Mouse (Mus musculus): ENCODE results near the gene Zfp296.
"Not testable (repeated sequence)": the region's sequence is repeated elsewhere in the genome, so short reads cannot be mapped to it uniquely, and the experiment has no call there.

Gene Zfp296

DNA sequence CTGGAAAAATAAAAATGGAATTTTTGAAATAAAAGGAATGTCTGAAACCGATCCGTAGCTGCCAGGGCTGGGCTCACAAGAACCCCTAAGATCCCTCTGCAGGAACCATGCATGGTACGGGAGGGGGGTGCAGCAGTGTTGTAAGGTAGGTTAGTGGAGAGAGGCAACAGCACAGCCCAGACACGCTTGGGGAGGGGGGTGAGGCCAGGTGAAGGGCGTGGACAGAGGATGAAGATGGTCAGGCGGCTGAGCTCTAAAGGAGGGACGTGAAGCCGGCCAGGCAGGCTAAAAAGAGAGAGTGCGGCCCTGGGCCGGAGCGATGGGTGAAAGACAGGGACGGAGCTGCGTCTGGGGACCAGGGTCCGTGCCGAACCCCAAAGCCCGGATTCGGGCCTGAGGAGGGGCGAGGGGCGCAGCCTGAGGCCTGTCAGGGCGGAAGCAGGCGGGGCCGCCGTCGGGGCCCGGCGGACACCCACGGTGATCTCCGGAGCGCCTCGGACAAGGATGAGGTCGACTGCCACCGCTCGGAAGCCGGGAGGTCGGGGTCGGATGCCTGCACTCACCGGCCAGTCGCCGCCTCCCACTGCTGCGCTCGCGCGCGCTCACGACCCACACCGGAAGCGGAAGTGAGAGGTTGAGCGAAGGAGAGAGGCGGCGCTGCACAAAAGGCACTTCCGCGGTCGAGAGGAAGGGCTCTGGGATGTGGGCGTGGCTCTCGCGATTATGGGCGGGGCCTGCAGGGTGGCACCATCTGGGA is 26.9 kb downstream of the Zfp296 start, which contains the start of gene Clasrp:
Gene Clasrp (minus strand): TSS at position 638 of the 757 bp plus-strand sequence.
- DNase-seq (ENCODE audit: extremely low read depth, low read depth, low spot score), result no peak

DNA sequence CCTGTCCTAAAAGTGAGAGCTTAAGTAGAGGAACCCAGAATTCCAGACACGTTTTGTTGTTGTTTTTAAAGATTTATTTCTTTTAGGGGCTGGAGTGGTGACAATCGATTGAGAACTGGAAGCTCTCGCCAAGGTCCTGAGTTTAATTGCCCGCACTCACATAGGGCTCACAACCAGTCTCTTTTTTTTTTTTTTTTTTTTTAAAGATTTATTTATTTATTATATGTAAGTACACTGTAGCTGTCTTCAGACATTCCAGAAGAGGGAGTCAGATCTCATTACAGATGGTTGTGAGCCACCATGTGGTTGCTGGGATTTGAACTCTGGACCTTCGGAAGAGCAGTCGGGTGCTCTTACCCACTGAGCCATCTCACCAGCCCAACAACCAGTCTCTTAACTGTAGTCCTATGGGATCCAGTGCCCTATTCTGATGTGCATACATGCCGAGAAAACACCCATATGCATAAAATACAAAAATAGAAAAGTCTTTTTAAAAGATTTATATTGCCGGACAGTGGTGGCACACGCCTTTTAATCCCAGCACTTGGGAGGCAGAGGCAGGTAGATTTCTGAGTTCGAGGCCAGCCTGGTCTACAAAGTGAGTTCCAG is 27.6 kb downstream of the Zfp296 start:
- not testable (repeated sequence) for DNase-seq (ENCODE audit: extremely low read depth, low read depth, low spot score)

GRCm38 (mm10) chr7:19607291-19607690 is 30.2 kb downstream of the Zfp296 start:
- DNase-seq (ENCODE audit: extremely low read depth, low read depth, low spot score), result no peak

DNA sequence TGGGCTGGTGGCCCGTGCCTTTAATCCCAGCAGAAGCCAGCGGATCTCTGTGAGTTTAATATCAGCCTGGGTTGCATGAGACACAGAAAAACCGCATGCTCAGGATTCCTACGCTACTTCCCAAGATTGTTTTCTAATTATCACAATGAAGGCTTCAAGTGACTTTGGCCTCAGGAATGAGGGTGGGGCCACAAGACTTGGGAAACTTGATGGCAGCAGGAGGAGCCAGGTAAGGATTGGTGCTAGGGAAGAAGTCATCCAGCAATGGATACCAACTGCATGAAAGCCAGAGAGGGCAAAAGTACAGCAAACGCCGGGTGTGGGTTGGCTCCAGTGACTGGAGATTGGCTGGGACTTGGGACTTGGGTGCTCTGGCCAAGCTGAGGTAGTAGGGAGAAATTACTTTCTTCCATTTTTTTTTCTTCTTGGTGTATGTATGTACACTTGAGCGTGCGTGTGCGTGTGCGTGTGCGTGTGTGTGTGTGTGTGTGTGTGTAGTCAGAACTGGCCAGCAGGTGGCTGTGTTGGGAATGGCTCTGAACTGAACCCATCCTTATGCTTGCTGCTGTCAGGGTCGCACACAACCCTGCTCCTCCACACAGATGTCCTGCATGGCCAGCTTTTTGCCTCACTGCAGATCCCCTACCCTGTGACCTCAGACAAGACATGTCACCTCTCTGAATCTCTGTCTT is 32.7 kb downstream of the Zfp296 start:
- no peak for DNase-seq (ENCODE audit: extremely low read depth, low read depth, low spot score)

- no peak for DNase-seq (ENCODE audit: extremely low read depth, low read depth, low spot score)
Measured at GRCm38 (mm10) chr7:19610969-19611368, 33.9 kb downstream of the Zfp296 start.

DNA sequence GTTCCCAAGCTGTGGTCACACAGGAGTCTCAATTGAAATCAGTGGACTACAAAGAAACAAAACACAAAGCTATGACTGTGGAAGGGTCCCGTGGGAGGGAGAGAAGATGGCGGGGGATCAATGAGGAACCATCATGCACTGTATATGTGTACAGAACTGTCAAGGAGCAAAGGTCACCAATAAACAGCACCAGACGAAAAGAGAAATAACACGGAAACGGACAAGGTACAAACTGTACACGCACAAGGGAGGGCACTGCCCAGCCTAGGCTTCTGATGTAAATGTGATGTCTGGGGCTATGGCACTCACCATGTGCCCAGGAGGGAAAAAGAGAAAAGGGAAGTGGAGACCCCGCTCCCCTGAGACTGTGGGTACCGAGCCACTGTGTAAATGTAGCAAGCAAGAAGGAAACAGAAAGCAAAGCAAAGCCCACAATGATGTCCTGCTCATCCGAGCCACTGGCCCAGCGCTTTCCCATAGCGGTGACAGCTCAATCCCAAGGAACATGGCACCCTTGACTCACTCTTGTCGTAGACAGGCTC is 38.0 kb downstream of the Zfp296 start:
- no peak for DNase-seq (ENCODE audit: extremely low read depth, low read depth, low spot score)

GRCm38 (mm10) chr7:19619004-19619801 is 42.1 kb downstream of the Zfp296 start:
- no peak for DNase-seq (ENCODE audit: extremely low read depth, low read depth, low spot score)

DNA sequence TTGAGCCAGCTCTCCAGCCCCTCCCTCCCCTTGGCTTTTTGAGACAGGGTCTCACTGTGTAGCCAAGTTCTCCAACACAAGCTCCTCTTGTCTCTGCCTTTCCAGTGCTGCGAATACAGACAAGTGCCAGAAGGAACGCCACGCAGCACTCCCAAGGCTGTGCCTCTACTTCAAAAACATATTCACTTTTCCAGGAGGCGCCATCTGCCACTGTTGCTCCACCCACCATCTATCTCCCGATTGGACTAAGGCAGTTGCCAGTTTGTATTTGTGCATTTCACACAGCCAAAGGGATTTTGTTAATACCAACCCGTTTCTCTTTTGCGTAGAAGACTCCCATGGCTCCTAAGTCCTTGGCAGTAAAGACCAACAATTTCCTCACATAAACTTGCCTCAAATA is 43.7 kb downstream of the Zfp296 start:
- DNase-seq (ENCODE audit: extremely low read depth, low read depth, low spot score), result no peak

- no peak for DNase-seq (ENCODE audit: extremely low read depth, low read depth, low spot score)
Measured at GRCm38 (mm10) chr7:19622241-19622640, 45.2 kb downstream of the Zfp296 start.

DNA sequence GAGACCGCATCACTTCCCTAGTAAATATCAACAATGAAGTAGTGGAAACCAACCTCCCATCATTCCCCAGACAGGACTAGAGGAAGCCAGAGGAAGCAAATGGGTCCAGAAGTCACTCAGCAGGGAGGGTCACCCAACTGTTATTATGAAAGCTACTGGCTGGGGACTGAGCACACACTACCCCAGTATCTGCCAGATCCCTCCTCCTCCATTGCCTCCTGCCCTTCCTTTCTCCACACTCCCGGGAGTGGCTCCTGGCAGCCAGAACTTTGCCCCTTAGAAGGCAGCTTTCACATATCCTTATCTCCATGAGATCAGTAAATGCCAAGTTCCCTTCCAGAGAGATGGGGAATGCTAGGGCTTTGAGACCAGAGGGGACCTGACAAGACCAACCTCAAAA is 46.3 kb downstream of the Zfp296 start:
- DNase-seq (ENCODE audit: extremely low read depth, low read depth, low spot score), result no peak

DNA sequence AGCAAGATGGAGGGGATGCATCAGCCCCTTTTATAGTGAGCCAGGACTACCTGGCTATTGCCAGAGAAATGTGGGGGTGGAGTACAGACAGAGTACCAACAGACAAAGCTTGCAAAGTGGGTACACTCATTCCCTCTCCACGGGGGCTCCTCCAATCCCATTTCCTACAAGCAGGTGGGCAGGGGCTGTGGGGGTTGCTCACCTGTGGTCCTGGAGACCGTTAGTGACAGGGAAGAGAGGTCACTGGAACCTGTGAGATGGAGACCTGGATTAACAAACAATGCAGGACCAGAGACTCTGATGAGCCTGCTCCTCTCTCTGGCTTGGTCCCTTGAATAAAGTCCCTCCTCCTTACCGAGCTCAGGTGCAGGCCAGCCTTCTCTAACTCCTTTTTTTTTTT is 50.6 kb downstream of the Zfp296 start:
- no peak for DNase-seq (ENCODE audit: extremely low read depth, low read depth, low spot score)

- no peak for DNase-seq (ENCODE audit: extremely low read depth, low read depth, low spot score)
Measured at GRCm38 (mm10) chr7:19628192-19628535, 51.1 kb downstream of the Zfp296 start.

- DNase-seq (ENCODE audit: extremely low read depth, low read depth, low spot score), result peak; percentile 92
Measured at GRCm38 (mm10) chr7:19628536-19629360, 51.7 kb downstream of the Zfp296 start.

DNA sequence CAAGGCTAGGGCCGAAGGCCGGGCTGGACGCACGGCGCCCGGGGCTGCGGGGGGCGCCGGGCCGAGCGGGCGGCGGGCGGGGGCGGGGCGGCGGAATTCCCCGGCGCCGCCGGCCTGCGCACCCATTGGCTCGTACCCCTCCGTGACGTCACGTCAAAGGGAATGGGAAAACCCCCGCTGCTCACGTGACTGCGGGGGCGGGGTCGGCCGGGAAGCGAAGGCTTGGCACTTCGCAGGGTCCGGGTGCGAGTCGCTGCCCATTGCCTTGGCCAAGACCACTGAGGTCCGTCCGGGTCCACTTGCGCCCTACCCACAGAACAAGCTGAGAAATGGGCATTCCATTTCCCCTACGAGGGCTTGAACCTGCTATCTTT is 52.3 kb downstream of the Zfp296 start, which contains the start of gene Relb:
Gene Relb (minus strand): TSS at position 78 of the 374 bp plus-strand sequence.
- DNase-seq (ENCODE audit: extremely low read depth, low read depth, low spot score), result no peak
